Mouse (Mus musculus) kidney, adult 10 weeks (tissue): ENCODE results near the gene Srsf7. TPM values are rescaled to one million over a fixed set of nuclear protein-coding genes. Genes with fewer than 3 reads are reported as not detected.

Experiments
- polyA plus RNA-seq: library from polyadenylated mRNA; stranded (reverse); fragments of 350-450 nt; fragmentation: Illumina TruSeq; extraction: RNeasy Lipid Tissue Mini Kit (QIAGEN cat#74804); gene quantifications from one replicate; pipeline ENCODE4 v1.2.3, GENCODE M21; 2014; ENCODE audit warnings: low read depth, low replicate concordance

The Srsf7 gene
- 122 TPM for polyA plus RNA-seq

DNA sequence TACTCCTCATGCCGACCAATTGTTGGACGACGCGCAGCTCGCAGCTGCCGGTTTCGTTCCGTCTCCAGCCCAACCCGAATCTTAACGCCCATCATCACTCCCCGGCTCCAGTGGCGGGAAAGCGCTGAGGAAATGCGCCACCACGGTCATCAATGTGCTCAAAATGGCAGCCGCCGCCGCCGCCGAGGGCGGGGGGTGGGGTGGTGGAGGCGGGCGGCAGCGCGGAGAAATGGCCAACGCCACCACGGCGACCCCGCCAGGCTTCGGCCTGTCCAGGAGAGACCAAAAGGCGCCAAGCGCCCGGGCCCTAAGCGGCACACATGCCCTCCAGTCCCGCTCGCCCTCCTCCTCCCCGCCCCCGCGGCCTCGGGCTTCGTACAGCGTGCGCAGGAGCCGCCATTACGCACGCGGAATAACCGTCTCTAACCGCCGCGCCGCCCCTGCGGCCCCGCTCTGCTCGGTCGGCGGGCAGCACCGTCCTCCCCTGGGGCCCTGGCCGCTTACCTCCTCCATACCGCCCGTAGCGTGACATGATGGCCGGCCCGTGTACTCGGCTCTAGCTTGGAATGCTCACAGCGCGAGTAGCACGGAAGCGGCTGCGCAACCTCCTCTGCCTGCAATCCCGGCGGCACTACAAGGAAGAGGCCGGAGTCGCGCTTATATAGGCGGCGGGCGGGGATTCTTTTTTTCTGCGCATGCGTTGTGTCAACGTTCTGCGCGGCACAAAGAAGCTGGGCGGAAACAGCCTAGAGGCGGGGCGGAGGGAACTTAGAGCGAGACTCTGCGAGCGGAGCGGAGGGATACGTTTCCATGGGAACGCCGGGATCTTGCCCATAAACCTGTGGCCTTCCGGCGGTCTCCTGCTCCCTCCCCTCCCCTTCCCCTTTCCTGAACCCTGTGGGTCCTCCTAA, at the start of gene Srsf7, which contains the start of gene Ttc39d:
Gene Srsf7 (minus strand): TSS at position 637 of the 911 bp plus-strand sequence.
Gene Ttc39d (plus strand): TSS at position 790 of the 911 bp plus-strand sequence.

DNA sequence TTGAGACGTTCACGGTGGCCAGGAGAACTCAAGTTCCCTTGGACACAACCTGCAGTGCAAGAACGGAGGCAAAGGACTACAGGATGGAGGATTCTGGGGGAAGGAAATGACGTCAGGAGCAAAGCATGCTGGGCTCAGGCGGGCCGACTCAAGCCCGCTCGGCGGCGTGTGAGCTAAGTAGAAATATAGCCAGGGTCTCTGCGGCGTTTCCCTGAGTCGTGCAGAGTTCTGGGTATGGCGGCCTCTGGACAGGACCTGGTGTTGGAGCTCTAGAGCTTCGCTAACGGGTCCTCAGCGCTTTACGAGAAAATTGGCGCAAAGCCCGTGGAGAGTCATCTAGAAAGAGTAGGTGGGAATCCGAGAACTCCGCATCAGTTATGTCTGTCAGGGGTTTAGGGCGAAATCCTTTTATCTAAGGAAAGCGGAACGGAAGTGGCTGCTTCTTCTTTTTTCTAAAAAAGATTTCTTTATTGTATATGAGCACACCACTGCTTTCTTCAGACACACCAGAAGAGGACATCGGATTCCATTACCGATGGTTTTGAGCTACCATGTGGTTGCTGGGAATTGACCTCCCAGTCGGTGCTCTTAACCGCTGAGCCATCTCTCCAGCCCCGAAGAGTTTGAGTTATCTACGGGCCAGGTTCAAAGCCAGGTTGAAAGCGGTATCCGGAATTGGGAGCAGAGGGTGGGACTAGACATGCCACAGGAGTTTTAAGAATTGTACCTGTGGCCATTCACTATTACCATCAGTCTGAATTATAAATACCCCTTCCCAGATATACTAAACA, 17.4 kb upstream of the Srsf7 start, which contains the start of gene Gemin6:
Gene Gemin6 (plus strand): TSS at position 116 of the 791 bp plus-strand sequence.

Other genes with a start within 250 kb of the Srsf7 start
- gene Hnrnpll, start 145.0 kb downstream of the Srsf7 start, polyA plus RNA-seq = 68.9 TPM
- 152 TPM for gene Galm, start 79.8 kb downstream of the Srsf7 start, polyA plus RNA-seq
- 0.57 TPM for gene Ttc39d, start 153 bp upstream of the Srsf7 start, polyA plus RNA-seq
- 9.9 TPM for gene Gemin6, start 17.1 kb upstream of the Srsf7 start, polyA plus RNA-seq
- 41.7 TPM for gene Morn2, start 82.9 kb upstream of the Srsf7 start, polyA plus RNA-seq
- 9.3 TPM for gene Dhx57, start 83.2 kb upstream of the Srsf7 start, polyA plus RNA-seq
- 3.2 TPM for gene Arhgef33, start 100.1 kb upstream of the Srsf7 start, polyA plus RNA-seq
- not detected for gene Gm10190, start 166.2 kb upstream of the Srsf7 start, polyA plus RNA-seq